Mouse (Mus musculus): ENCODE measurements at regions not wholly inside any gene's neighbourhood (a gene's known extent, or its start where the extent isn't known, plus 50 kb on each side); places are given as distances from the start of the nearest gene placed in this dataset.

GRCm38 (mm10) chr13:51299047-51299760, 109.2 kb upstream of the S1pr3 start:
- DNase-seq = peak; percentile 43

GRCm38 (mm10) chr13:51301476-51301875, 107.0 kb upstream of the S1pr3 start:
- no peak for DNase-seq

GRCm38 (mm10) chr13:51303112-51303511, 105.3 kb upstream of the S1pr3 start:
- no peak for DNase-seq

GRCm38 (mm10) chr13:51304631-51305030, 103.8 kb upstream of the S1pr3 start:
- no peak for DNase-seq

- no peak for DNase-seq
These were observed 99.0 kb upstream of the S1pr3 start for GRCm38 (mm10) chr13:51309446-51309845.

- no peak for DNase-seq
These were observed 98.4 kb upstream of the S1pr3 start for GRCm38 (mm10) chr13:51310041-51310440.

- DNase-seq = peak; percentile 52
These were observed 96.7 kb upstream of the S1pr3 start for GRCm38 (mm10) chr13:51311679-51312255.

- DNase-seq = peak; percentile 63
These were observed 95.1 kb upstream of the S1pr3 start for GRCm38 (mm10) chr13:51313129-51313850.

GRCm38 (mm10) chr13:51314541-51314977, 93.9 kb upstream of the S1pr3 start:
- peak; percentile 73 for DNase-seq

GRCm38 (mm10) chr13:51315008-51315778, 93.2 kb upstream of the S1pr3 start:
- DNase-seq = no peak

GRCm38 (mm10) chr13:51315779-51316041, 92.7 kb upstream of the S1pr3 start:
- DNase-seq = no peak

GRCm38 (mm10) chr13:51323058-51323715, 85.3 kb upstream of the S1pr3 start:
- DNase-seq = no peak

GRCm38 (mm10) chr13:51324714-51325113, 83.7 kb upstream of the S1pr3 start:
- DNase-seq = no peak

- no peak for DNase-seq
These were observed 83.1 kb upstream of the S1pr3 start for GRCm38 (mm10) chr13:51325298-51325697.

- no peak for DNase-seq
These were observed 82.3 kb upstream of the S1pr3 start for GRCm38 (mm10) chr13:51326128-51326527.

GRCm38 (mm10) chr13:51328131-51328970, 80.1 kb upstream of the S1pr3 start:
- peak; percentile 45 for DNase-seq

GRCm38 (mm10) chr13:51328971-51329346, 79.5 kb upstream of the S1pr3 start:
- no peak for DNase-seq

GRCm38 (mm10) chr13:51329717-51330116, 78.7 kb upstream of the S1pr3 start:
- no peak for DNase-seq

GRCm38 (mm10) chr13:51332271-51332670, 76.2 kb upstream of the S1pr3 start:
- DNase-seq = no peak

GRCm38 (mm10) chr13:51333481-51333880, 75.0 kb upstream of the S1pr3 start:
- DNase-seq = no peak

GRCm38 (mm10) chr13:51336726-51337125, 71.7 kb upstream of the S1pr3 start:
- DNase-seq = no peak

- DNase-seq = no peak
These were observed 70.5 kb upstream of the S1pr3 start for GRCm38 (mm10) chr13:51337931-51338330.

Data from lung, postnatal 10 days (tissue).